Mouse (Mus musculus): ENCODE results near the gene Vill. TPM values are rescaled to one million over a fixed set of nuclear protein-coding genes. Genes with fewer than 3 reads are reported as not detected.

The Vill gene
- polyA plus RNA-seq (2017; shearing (Covaris generic)) = not detected

GRCm38 (mm10) chr9:119052154-119052944 is at the start of gene Vill:
Gene Vill (plus strand): TSS chr9:119052778.

GRCm38 (mm10) chr9:119093419-119094295 is 41.1 kb downstream of the Vill start, which contains the start of gene Plcd1:
Gene Plcd1 (minus strand): TSS chr9:119093502.

DNA sequence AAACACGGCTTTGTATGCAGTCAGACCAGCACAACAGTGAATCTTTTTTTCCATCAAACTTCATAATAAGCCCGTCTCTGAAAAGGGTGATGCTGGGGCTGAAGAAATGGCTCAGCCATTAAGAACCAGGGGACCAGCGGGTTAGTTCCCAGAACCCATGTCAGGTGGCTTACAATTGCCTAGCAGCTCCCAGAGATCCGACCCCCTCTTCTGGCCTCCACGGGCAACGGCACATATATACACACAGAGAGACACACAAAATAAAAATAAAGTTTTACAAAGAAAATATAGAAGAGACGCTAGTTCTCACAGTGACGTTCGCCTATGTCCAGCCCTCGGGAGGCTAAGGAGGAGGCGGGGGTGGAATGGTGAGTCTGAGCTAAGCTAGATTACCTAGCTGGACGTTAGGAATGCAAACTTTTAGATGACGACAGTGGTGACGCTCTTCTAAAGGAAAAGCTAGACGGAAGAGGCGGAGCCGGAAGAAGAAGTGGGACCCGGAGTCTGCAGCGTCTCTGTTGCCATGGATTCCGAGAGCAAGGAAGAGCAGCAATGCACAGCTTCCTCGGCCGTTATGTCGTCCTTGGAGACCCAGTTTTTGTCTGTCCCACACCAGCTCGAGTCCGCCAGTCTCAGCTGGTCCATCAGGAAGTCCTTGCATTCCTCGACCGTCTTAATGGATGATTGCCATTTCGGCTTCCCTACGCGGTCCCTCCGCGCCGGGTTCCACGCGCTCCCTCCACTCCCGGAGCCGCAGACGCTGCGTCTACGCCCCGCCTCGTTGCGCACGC is 49.6 kb downstream of the Vill start, which contains the start of gene Dlec1:
Gene Dlec1, plus strand, starts transcription at position 487 of the 791 bp plus-strand sequence.

Other genes with a start within 250 kb of the Vill start
- 0.24 TPM for gene Ctdspl, start 126.3 kb upstream of the Vill start, polyA plus RNA-seq (2017; shearing (Covaris generic))
- 4.6 TPM for gene Plcd1, start 40.7 kb downstream of the Vill start, polyA plus RNA-seq (2017; shearing (Covaris generic))
- 0.98 TPM for gene Dlec1, start 49.7 kb downstream of the Vill start, polyA plus RNA-seq (2017; shearing (Covaris generic))
- 0.54 TPM for gene Acaa1b, start 104.3 kb downstream of the Vill start, polyA plus RNA-seq (2017; shearing (Covaris generic))
- not detected for gene Gm47289, start 106.4 kb downstream of the Vill start, polyA plus RNA-seq (2017; shearing (Covaris generic))
- gene Slc22a13, start 156.3 kb downstream of the Vill start, polyA plus RNA-seq (2017; shearing (Covaris generic)) = 0.63 TPM

All from effector memory CD4-positive, alpha-beta T cell, adult 7 months (primary cell).